Mouse (Mus musculus) liver, adult 2 months (tissue): ENCODE data around the gene Sp2.

Source experiments
- CTCF ChIP-seq: fragments of 200-500 bp; IDR thresholded peaks from 2 replicates; pipeline ENCODE4 v1.5.1; 2011; ENCODE audit warnings: low read depth, low read length, control low read depth
- POLR2A ChIP-seq: fragments of 200-500 bp; IDR thresholded peaks from 2 replicates; pipeline ENCODE4 v1.6.1; 2011; ENCODE audit warnings: low read length, control low read depth; ENCODE audit not compliant: insufficient read depth; ENCODE audit errors: extremely low read depth

- TF ChIP-seq CTCF (no peak), POLR2A (no peak)
Measured at GRCm38 (mm10) chr11:96944844-96945580, 37.7 kb downstream of the Sp2 start.
